Mouse (Mus musculus): ENCODE measurements around the gene Olfr1508.

DNA sequence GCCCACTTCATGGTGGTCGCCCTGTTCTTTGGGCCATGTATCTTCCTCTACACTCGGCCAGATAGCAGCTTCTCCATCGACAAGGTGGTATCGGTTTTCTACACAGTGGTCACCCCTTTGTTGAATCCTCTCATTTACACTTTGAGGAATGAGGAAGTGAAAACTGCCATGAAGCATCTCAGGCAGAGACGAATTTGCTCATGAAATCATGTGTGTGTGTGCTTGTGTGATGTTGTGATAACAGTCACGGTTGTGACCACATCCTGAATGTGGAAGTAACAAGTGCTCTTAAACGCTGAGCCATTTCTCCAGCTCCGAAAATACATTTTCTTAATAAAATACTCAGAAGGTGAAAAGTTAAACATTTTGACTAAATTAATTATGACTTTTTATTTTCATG is 16.2 kb downstream of the Olfr1508 start:
- no peak for TF ChIP-seq EP300 (IDR thresholded peaks at IDR 0.05; ENCODE audit: low read depth)
- no peak for TF ChIP-seq CTCF (IDR thresholded peaks at IDR 0.05; ENCODE audit: low read depth)

All from liver, embryonic 14.5 days (tissue).